Mouse (Mus musculus) liver, embryonic 11.5 days (tissue): ENCODE results near the gene Slc37a1. TPM values are rescaled to one million over a fixed set of nuclear protein-coding genes. Genes with fewer than 3 reads are reported as not detected.
A peak's percentile ranks its signal among the peaks of the same experiment; 100 is the strongest.

ENCODE experiments used
- ATAC-seq: fragments of 200-750 bp; cut with Nextera tagmentation; replicated peaks from 2 replicates; pipeline ENCODE4 v1.8.0; 2017; ENCODE audit warnings: moderate number of reproducible peaks, mild to moderate bottlenecking, moderate TSS enrichment, moderate library complexity; ENCODE audit not compliant: low FRiP score
- DNase-seq: peaks from one replicate; pipeline ENCODE4 v3.0.0-alpha.2; 2017; ENCODE audit warnings: low spot score
- H3K27ac ChIP-seq: fragments of 300-500 bp; sonication (generic); 2 replicates; pipeline ENCODE4 v1.5.1; 2014; ENCODE audit warnings: mild to moderate bottlenecking, low read depth, low read length, control low read depth
- H3K27me3 ChIP-seq: fragments of 300-500 bp; sonication (generic); replicated peaks from 2 replicates; pipeline ENCODE4 v1.6.1; 2014; ENCODE audit warnings: low read length, mixed read lengths; ENCODE audit not compliant: control insufficient read depth, insufficient read depth
- H3K36me3 ChIP-seq: fragments of 300-500 bp; sonication (generic); 2 replicates; pipeline ENCODE4 v1.6.1; 2014; ENCODE audit warnings: mild to moderate bottlenecking, low read length, moderate library complexity, mixed read lengths; ENCODE audit not compliant: control insufficient read depth, insufficient read depth
- H3K4me1 ChIP-seq: fragments of 300-500 bp; sonication (generic); replicated peaks from 2 replicates; pipeline ENCODE4 v1.6.1; 2014; ENCODE audit warnings: low read length, mixed read lengths; ENCODE audit not compliant: control insufficient read depth, insufficient read depth
- H3K4me2 ChIP-seq: fragments of 300-500 bp; sonication (generic); 2 replicates; pipeline ENCODE4 v1.6.1; 2014; ENCODE audit warnings: mild to moderate bottlenecking, control low read depth, moderate library complexity
- H3K4me3 ChIP-seq: fragments of 300-500 bp; sonication (generic); 2 replicates; pipeline ENCODE4 v1.5.1; 2014; ENCODE audit warnings: low read depth, low read length, control low read depth
- H3K9ac ChIP-seq: fragments of 300-500 bp; sonication (generic); 2 replicates; pipeline ENCODE4 v1.6.1; 2014; ENCODE audit warnings: low read depth, low read length, control low read depth
- H3K9me3 ChIP-seq: fragments of 300-500 bp; sonication (generic); 2 replicates; pipeline ENCODE4 v1.6.1; 2016; ENCODE audit warnings: low read length, inconsistent platforms, mixed read lengths; ENCODE audit not compliant: control insufficient read depth
- WGBS: fragments of 180-500 bp; shearing (Covaris S2); extraction: QIAGEN DNeasy Blood & Tissue Kit; methylation state at CpG from one replicate; pipeline ENCODE4 v1.1.7; 2014; 5-methylcytosine and 5-hydroxymethylcytosine counted together
- polyA plus RNA-seq: library from polyadenylated mRNA; unstranded; fragments of >200 nt; fragmentation: Nextera tagmentation; extraction: Ambion mirVana; gene quantifications from 2 replicates; pipeline ENCODE4 v1.2.1, GENCODE M21; 2014

Gene Slc37a1
- polyA plus RNA-seq: 6.6 and 7.7 TPM in 2 replicates

GRCm38 (mm10) chr17:31286492-31286891 is at the start of gene Slc37a1:
Slc37a1 (plus strand) TSS chr17:31286792.
- no peak within 1 kb of the TSS for H3K4me3 ChIP-seq
- no peaks in the 10 kb centered on the region for H3K9me3 ChIP-seq
- no peak within 1 kb of the TSS for H3K9ac ChIP-seq
- H3K4me2 ChIP-seq: no peak within 1 kb of the TSS
- WGBS: 87% methylated on average over 1 of the region's 1 CpGs
- H3K4me1 ChIP-seq: no peaks in the 10 kb centered on the region
- no peaks in the 10 kb centered on the region for H3K36me3 ChIP-seq
- no peak within 1 kb of the TSS for H3K27ac ChIP-seq
- no peak for DNase-seq
- H3K27me3 ChIP-seq: no peaks in the 10 kb centered on the region
- ATAC-seq: no peak

GRCm38 (mm10) chr17:31238234-31239020 is 48.2 kb upstream of the Slc37a1 start:
- 66% methylated on average over 7 of the region's 7 CpGs for WGBS
- H3K4me3 ChIP-seq: no peak overlapping the region
- ATAC-seq (peak; percentile 49; the same call in 1 of the 2 replicates), DNase-seq (no peak)
- no peaks in the 10 kb centered on the region for H3K27me3 ChIP-seq
- H3K4me1 ChIP-seq: no peaks in the 10 kb centered on the region
- no peak overlapping the region for H3K27ac ChIP-seq
- peaks cover 7% of the 10 kb centered on the region; the same call in 1 of the 2 replicates for H3K36me3 ChIP-seq
- H3K4me2 ChIP-seq: no peak overlapping the region
- H3K9me3 ChIP-seq: no peaks in the 10 kb centered on the region
- H3K9ac ChIP-seq: no peak overlapping the region

- Histone ChIP-seq H3K36me3 (peaks cover 7% of the 10 kb centered on the region; the same call in 1 of the 2 replicates), H3K27ac (no peak overlapping the region), H3K4me1 (no peaks in the 10 kb centered on the region), H3K27me3 (no peaks in the 10 kb centered on the region), H3K4me3 (no peak overlapping the region), H3K9ac (no peak overlapping the region), H3K4me2 (no peak overlapping the region), H3K9me3 (no peaks in the 10 kb centered on the region)
- DNase-seq (no peak), ATAC-seq (no peak)
- 83% methylated on average over 8 of the region's 8 CpGs for WGBS
Measured at GRCm38 (mm10) chr17:31241156-31241555, 45.4 kb upstream of the Slc37a1 start.

- H3K9me3 ChIP-seq: no peaks in the 10 kb centered on the region
- no peak overlapping the region for H3K9ac ChIP-seq
- H3K4me2 ChIP-seq: no peak overlapping the region
- 18% methylated on average over 1 of the region's 1 CpGs for WGBS
- H3K4me3 ChIP-seq: no peak overlapping the region
- H3K27me3 ChIP-seq: no peaks in the 10 kb centered on the region
- H3K27ac ChIP-seq: no peak overlapping the region
- no peak for ATAC-seq
- peaks cover 3% of the 10 kb centered on the region; the same call in 1 of the 2 replicates for H3K36me3 ChIP-seq
- DNase-seq: no peak
- H3K4me1 ChIP-seq: peaks cover 3% of the 10 kb centered on the region; the same call in 1 of the 2 replicates
Measured at GRCm38 (mm10) chr17:31242764-31243163, 43.8 kb upstream of the Slc37a1 start.

- no peak overlapping the region for H3K4me3 ChIP-seq
- H3K27ac ChIP-seq: no peak overlapping the region
- H3K36me3 ChIP-seq: peaks cover 3% of the 10 kb centered on the region; the same call in 1 of the 2 replicates
- no peaks in the 10 kb centered on the region for H3K9me3 ChIP-seq
- no peak overlapping the region for H3K9ac ChIP-seq
- no peak overlapping the region for H3K4me2 ChIP-seq
- peaks cover 3% of the 10 kb centered on the region; the same call in 1 of the 2 replicates for H3K4me1 ChIP-seq
- H3K27me3 ChIP-seq: no peaks in the 10 kb centered on the region
- DNase-seq: no peak
- ATAC-seq: no peak
- WGBS: 40% methylated on average over 5 of the region's 5 CpGs
Measured at GRCm38 (mm10) chr17:31245321-31245720, 41.3 kb upstream of the Slc37a1 start.

- no peaks in the 10 kb centered on the region for H3K27me3 ChIP-seq
- no peak for DNase-seq
- H3K4me2 ChIP-seq: no peak overlapping the region
- no peaks in the 10 kb centered on the region for H3K36me3 ChIP-seq
- H3K27ac ChIP-seq: no peak overlapping the region
- no peak overlapping the region for H3K9ac ChIP-seq
- no peak for ATAC-seq
- no peak overlapping the region for H3K4me3 ChIP-seq
- H3K4me1 ChIP-seq: peaks cover 3% of the 10 kb centered on the region; the same call in 1 of the 2 replicates
- H3K9me3 ChIP-seq: no peaks in the 10 kb centered on the region
- WGBS: 40% methylated on average over 5 of the region's 5 CpGs
Measured at GRCm38 (mm10) chr17:31247144-31247543, 39.4 kb upstream of the Slc37a1 start.

- ATAC-seq: no peak
- Histone ChIP-seq H3K36me3 (no peaks in the 10 kb centered on the region), H3K27me3 (no peaks in the 10 kb centered on the region), H3K4me3 (no peak overlapping the region), H3K9me3 (no peaks in the 10 kb centered on the region), H3K9ac (no peak overlapping the region), H3K4me2 (no peak overlapping the region), H3K4me1 (no peaks in the 10 kb centered on the region), H3K27ac (no peak overlapping the region)
- 66% methylated on average over 5 of the region's 5 CpGs for WGBS
- no peak for DNase-seq
Measured at GRCm38 (mm10) chr17:31253951-31254350, 32.6 kb upstream of the Slc37a1 start.

- Histone ChIP-seq H3K9me3 (no peaks in the 10 kb centered on the region), H3K9ac (no peak overlapping the region), H3K27ac (no peak overlapping the region), H3K36me3 (no peaks in the 10 kb centered on the region), H3K27me3 (no peaks in the 10 kb centered on the region), H3K4me1 (no peaks in the 10 kb centered on the region), H3K4me3 (no peak overlapping the region), H3K4me2 (no peak overlapping the region)
- ATAC-seq (peak; percentile 41; the same call in 1 of the 2 replicates), DNase-seq (peak; percentile 48)
- 25% methylated on average over 9 of the region's 9 CpGs for WGBS
Measured at GRCm38 (mm10) chr17:31254463-31254931, 32.1 kb upstream of the Slc37a1 start.

- Histone ChIP-seq H3K27ac (no peak overlapping the region), H3K4me2 (no peak overlapping the region), H3K4me1 (no peaks in the 10 kb centered on the region), H3K27me3 (no peaks in the 10 kb centered on the region), H3K9me3 (no peaks in the 10 kb centered on the region), H3K4me3 (no peak overlapping the region), H3K9ac (no peak overlapping the region), H3K36me3 (no peaks in the 10 kb centered on the region)
- no peak for DNase-seq
- ATAC-seq: no peak
- 76% methylated on average over 1 of the region's 1 CpGs for WGBS
Measured at GRCm38 (mm10) chr17:31257149-31257548, 29.4 kb upstream of the Slc37a1 start.
